Mouse (Mus musculus) thymus, adult 2 months (tissue): ENCODE data around the gene Cdkl2. TPM values are rescaled to one million over a fixed set of nuclear protein-coding genes. Genes with fewer than 3 reads are reported as not detected.

Experiments
- DNase-seq: peaks from one replicate; pipeline ENCODE4 v3.0.0; 2021
- H3K27ac ChIP-seq: fragments of 200-500 bp; 2 replicates; pipeline ENCODE4 v1.5.1; 2012; ENCODE audit warnings: low read length, control low read depth; ENCODE audit not compliant: control insufficient read depth, insufficient read depth
- H3K27me3 ChIP-seq: fragments of 200-500 bp; 2 replicates; pipeline ENCODE4 v1.6.1; 2012; ENCODE audit warnings: mild to moderate bottlenecking, low read length, moderate library complexity, mixed read lengths; ENCODE audit not compliant: control insufficient read depth, insufficient read depth
- H3K36me3 ChIP-seq: fragments of 200-500 bp; 2 replicates; pipeline ENCODE4 v1.6.1; 2012; ENCODE audit warnings: mild to moderate bottlenecking, low read length, moderate library complexity; ENCODE audit not compliant: control insufficient read depth, insufficient read depth
- H3K4me1 ChIP-seq: fragments of 200-500 bp; replicated peaks from 2 replicates; pipeline ENCODE4 v1.6.1; 2012; ENCODE audit warnings: low read length; ENCODE audit not compliant: control insufficient read depth, insufficient read depth
- H3K4me3 ChIP-seq: fragments of 200-500 bp; 2 replicates; pipeline ENCODE4 v1.5.1; 2012; ENCODE audit warnings: mild to moderate bottlenecking, low read length, control low read depth, moderate library complexity; ENCODE audit not compliant: control insufficient read depth, insufficient read depth
- CTCF ChIP-seq: fragments of 200-500 bp; IDR thresholded peaks from 2 replicates; pipeline ENCODE4 v1.5.1; 2012; ENCODE audit warnings: mild to moderate bottlenecking, control low read depth, low read length, moderate library complexity, borderline replicate concordance; ENCODE audit not compliant: control insufficient read depth, poor library complexity, insufficient read depth; ENCODE audit errors: extremely low read depth
- POLR2A ChIP-seq: fragments of 200-500 bp; IDR thresholded peaks from 2 replicates; pipeline ENCODE4 v1.6.1; 2012; ENCODE audit warnings: mild to moderate bottlenecking, low read length, control low read depth, moderate library complexity; ENCODE audit not compliant: control insufficient read depth, poor library complexity, insufficient read depth; ENCODE audit errors: extremely low read depth
- WGBS: fragments of 180-500 bp; shearing (Covaris S2); methylation state at CpG from one replicate; pipeline ENCODE4 v1.1.7; 2018; 5-methylcytosine and 5-hydroxymethylcytosine counted together
- polyA plus RNA-seq: library from polyadenylated mRNA; depleted of rRNA; stranded (reverse); fragments of >200 nt; gene quantifications from 2 replicates; pipeline ENCODE4 v1.2.3, GENCODE M21; 2012

Gene Cdkl2
- polyA plus RNA-seq, 1 experiment: 1.0 TPM

- H3K27ac ChIP-seq: no peak overlapping the region
- DNase-seq: no peak
- no peaks in the 10 kb centered on the region for H3K4me1 ChIP-seq
- H3K36me3 ChIP-seq: no peaks in the 10 kb centered on the region
- 96% methylated on average over 2 of the region's 2 CpGs for WGBS
- no peak overlapping the region for H3K4me3 ChIP-seq
- no peaks in the 10 kb centered on the region for H3K27me3 ChIP-seq
- TF ChIP-seq POLR2A: no peak
- TF ChIP-seq CTCF: no peak
Measured at GRCm38 (mm10) chr5:91983490-91983889, 60.2 kb downstream of the Cdkl2 start.

- 96% methylated on average over 11 of the region's 11 CpGs for WGBS
- TF ChIP-seq POLR2A (no peak), CTCF (no peak)
- no peaks in the 10 kb centered on the region for H3K27me3 ChIP-seq
- H3K4me1 ChIP-seq: no peaks in the 10 kb centered on the region
- H3K27ac ChIP-seq: no peak overlapping the region
- H3K4me3 ChIP-seq: no peak overlapping the region
- no peaks in the 10 kb centered on the region for H3K36me3 ChIP-seq
- no peak for DNase-seq
Measured at GRCm38 (mm10) chr5:91981176-91981840, 62.4 kb downstream of the Cdkl2 start.

- Histone ChIP-seq H3K4me1 (no peaks in the 10 kb centered on the region), H3K27me3 (no peaks in the 10 kb centered on the region), H3K36me3 (no peaks in the 10 kb centered on the region), H3K27ac (no peak overlapping the region), H3K4me3 (no peak overlapping the region)
- DNase-seq: no peak
- 92% methylated on average over 2 of the region's 2 CpGs for WGBS
- TF ChIP-seq CTCF (no peak), POLR2A (no peak)
Measured at GRCm38 (mm10) chr5:91977397-91977770, 66.3 kb downstream of the Cdkl2 start.

GRCm38 (mm10) chr5:91976566-91977396 lies 66.9 kb downstream of the Cdkl2 start:
- whole genome bisulfite sequencing: 73% methylated on average over 10 of the region's 10 CpGs
- TF ChIP-seq POLR2A (no peak), CTCF (no peak)
- H3K4me3 ChIP-seq: no peak overlapping the region
- H3K27me3 ChIP-seq: no peaks in the 10 kb centered on the region
- H3K27ac ChIP-seq: no peak overlapping the region
- H3K4me1 ChIP-seq: no peaks in the 10 kb centered on the region
- DNase-seq: no peak
- H3K36me3 ChIP-seq: no peaks in the 10 kb centered on the region

- Histone ChIP-seq H3K27ac (no peak overlapping the region), H3K4me1 (no peaks in the 10 kb centered on the region), H3K27me3 (no peaks in the 10 kb centered on the region), H3K4me3 (no peak overlapping the region), H3K36me3 (no peaks in the 10 kb centered on the region)
- TF ChIP-seq POLR2A: no peak
- no peak for TF ChIP-seq CTCF
- no peak for DNase-seq
- WGBS: 97% methylated on average over 9 of the region's 9 CpGs
Measured at GRCm38 (mm10) chr5:91975758-91976157, 67.9 kb downstream of the Cdkl2 start.

GRCm38 (mm10) chr5:91974002-91974401 lies 69.7 kb downstream of the Cdkl2 start:
- DNase-seq: no peak
- Histone ChIP-seq H3K27me3 (no peaks in the 10 kb centered on the region), H3K4me1 (no peaks in the 10 kb centered on the region), H3K27ac (no peak overlapping the region), H3K4me3 (no peak overlapping the region), H3K36me3 (no peaks in the 10 kb centered on the region)
- TF ChIP-seq POLR2A: no peak
- no peak for TF ChIP-seq CTCF
- 59% methylated on average over 7 of the region's 7 CpGs for WGBS

GRCm38 (mm10) chr5:91972046-91972445 lies 71.6 kb downstream of the Cdkl2 start:
- DNase-seq: no peak
- 88% methylated on average over 3 of the region's 3 CpGs for WGBS
- TF ChIP-seq CTCF: no peak
- TF ChIP-seq POLR2A: no peak

More at GRCm38 (mm10) chr5:91972046-91972445, 71.6 kb downstream of the Cdkl2 start:
- no peaks in the 10 kb centered on the region for H3K4me1 ChIP-seq
- H3K36me3 ChIP-seq: no peaks in the 10 kb centered on the region
- H3K27ac ChIP-seq: no peak overlapping the region
- H3K4me3 ChIP-seq: no peak overlapping the region
- H3K27me3 ChIP-seq: no peaks in the 10 kb centered on the region
